Mouse (Mus musculus): ENCODE results near the gene Gal3st2c.
"Not testable (repeated sequence)": the region's sequence is repeated elsewhere in the genome, so short reads cannot be mapped to it uniquely, and the experiment has no call there.

Gal3st2c gene

GRCm38 (mm10) chr1:94051104-94051503 lies 60.8 kb downstream of the Gal3st2c start:
- DNase-seq, result no peak

GRCm38 (mm10) chr1:94052373-94052772 lies 62.1 kb downstream of the Gal3st2c start, which contains the start of gene Pdcd1:
Pdcd1 (minus strand) TSS chr1:94052553.
- DNase-seq, result no peak

DNA sequence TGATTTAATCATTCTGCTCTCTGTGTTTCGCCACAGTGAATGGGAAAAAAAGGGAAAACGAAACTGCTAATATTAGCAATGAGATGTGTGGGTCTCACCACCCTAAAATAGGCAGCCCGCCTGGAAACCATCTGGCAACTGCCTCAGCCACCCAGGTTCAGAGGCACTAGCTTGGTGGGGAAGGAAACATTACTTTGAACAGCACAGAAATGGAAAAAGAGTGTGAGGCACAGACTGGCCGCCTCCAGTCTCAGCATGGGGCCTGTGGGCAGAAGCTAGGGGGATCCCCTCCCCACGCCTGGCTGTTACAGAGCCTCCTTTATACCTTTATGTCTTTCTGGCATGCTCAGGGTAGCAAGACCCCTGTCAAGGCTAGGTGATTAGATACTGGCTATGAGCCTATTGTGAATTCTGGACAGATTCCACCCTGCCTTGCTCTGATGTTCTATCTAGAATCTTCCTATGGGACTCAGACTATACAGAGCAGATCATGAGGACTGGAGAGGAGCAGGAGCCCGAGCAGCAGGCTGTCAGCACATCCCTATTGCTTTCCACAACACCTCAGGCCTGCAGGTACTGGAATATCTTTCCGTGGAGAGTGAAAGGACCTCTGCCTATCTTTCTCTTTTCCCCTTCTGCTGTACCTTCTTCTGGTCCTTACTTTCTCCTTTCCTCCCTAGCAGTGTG lies 63.4 kb downstream of the Gal3st2c start:
- DNase-seq, result no peak

- no peak for DNase-seq
Observed at GRCm38 (mm10) chr1:94054481-94054880, 64.2 kb downstream of the Gal3st2c start.

DNA sequence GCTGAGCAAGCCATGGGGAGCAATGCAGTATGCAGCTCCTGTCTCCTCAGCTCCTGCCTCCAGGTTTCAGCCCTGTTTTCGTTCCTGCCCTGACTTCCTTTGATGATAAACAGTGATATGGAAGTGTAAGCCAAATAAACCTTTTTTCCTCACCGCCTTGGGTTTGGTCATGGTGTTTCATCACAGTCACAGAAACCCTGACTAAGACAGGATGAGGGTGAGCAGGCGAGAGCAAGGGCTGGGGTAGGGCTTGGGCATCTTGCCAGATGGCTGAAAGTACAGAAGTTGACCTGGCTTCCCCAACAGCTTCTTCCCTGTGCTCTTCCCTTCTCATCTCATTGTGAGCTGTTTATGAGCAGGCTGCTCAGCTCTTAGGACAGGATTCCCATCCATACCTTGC lies 65.7 kb downstream of the Gal3st2c start:
- no peak for DNase-seq

DNA sequence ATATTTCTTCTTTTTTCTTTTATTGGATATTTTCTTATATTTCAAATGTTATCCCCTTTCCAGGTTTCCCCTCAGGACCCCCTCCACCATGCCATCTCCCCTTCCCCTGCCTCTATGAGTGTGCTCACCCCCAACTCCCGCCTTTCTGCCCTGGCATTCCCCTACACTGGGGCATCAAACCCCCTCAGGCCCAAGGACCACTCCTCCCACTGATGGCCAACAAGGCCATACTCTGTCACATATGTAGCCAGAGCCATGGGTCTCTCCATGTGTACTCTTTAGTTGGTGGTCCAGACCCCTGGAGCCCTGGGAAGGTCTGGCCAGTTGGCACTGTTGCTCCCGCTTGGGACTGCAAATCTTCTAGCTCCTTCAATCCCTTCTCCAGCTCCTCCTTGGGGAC lies 67.1 kb downstream of the Gal3st2c start:
- DNase-seq, result no peak

DNA sequence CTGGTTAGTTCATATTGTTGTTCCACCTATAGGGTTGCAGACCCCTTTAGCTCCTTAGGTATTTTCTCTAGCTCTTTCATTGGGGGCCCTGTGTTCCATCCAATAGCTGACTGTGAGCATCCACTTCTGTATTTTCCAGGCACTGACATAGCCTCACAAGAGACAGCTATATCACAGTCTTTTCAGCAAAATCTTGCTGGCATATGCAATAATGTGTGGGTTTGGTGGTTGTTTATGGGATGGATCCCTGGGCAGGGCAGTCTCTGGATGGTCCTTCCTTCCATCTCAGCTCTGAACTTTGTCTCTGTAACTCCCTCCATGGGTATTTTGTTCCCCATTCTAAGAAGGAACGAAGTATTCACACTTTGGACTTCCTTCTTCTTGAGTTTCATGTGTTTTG lies 68.0 kb downstream of the Gal3st2c start:
- not testable (repeated sequence) for DNase-seq
